In the genomic region with DNA sequence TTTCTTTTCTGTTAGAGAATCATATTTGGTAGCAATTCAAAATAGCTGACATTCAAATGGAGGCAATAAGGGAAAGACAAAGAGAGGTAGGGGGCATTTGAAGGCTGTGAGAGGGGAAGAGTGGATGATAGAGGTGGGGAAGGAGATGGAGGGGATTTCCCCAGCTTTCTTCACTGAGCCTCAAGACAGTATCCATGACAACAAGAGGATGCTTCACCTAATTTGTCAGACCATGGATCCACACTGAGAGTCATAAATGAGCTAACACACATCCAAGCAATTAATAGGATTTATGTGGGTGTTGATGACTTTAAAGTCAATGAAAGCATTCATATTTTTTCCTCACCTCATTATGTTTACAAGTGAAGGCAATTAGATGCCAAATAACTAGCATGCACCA, we compare ENCODE assay signal across 21 mouse cellular contexts.
DNase-seq lines count a peak whose midpoint lies in the region; ATAC-seq and TF ChIP-seq lines count a peak whose summit lies in the region.
"Had no signal": no experiment of that assay in that cellular context is flagged by ENCODE, and none has a peak within 500 bp of the region (broad histone marks: within the 10 kb centered on the region; RNA-seq: fewer than 3 reads in every experiment).

No protein-coding gene starts in this region.

- dilution Hi-C loops in CH12.LX (cut with MboI; ENCODE audit: extremely low pct_ligation_motif_present, extremely low pct_unique_long_range_greater_than_20kb, low sequenced_read_pairs), result no loop called here

- TF ChIP-seq CTCF in hindbrain, postnatal 0 days (IDR thresholded peaks at IDR 0.05; ENCODE audit: low read depth), result no peak
- TF ChIP-seq CTCF in CH12.LX (conservative IDR thresholded peaks at IDR 0.05 in 1 of 2, IDR thresholded peaks at IDR 0.05 in 1 of 2; ENCODE audit: low read depth in 2 of 2, low read length in 2 of 2), result no peak
- TF ChIP-seq CTCF in lung, postnatal 0 days (IDR thresholded peaks at IDR 0.05), result no peak

- no peak for TF ChIP-seq RAD21 in CH12.LX (IDR thresholded peaks at IDR 0.05; ENCODE audit: low read depth, low read length)

- 0 out of 2 replicates have a peak, but pooled peaks have one; percentile 51 for ATAC-seq in forebrain, embryonic 11.5 days (replicated peaks; ENCODE audit: low FRiP score)
- ATAC-seq in forebrain, embryonic 15.5 days (replicated peaks), result no peak
- ATAC-seq in hindbrain, embryonic 14.5 days (ENCODE audit: low FRiP score), result peak; percentile 57; the same call in 1 of the 2 replicates
- no peak for ATAC-seq in hindbrain, postnatal 0 days
- ATAC-seq in neural tube, embryonic 15.5 days (ENCODE audit: low FRiP score), result peak; percentile 53; the same call in 1 of the 2 replicates
- ATAC-seq in lung, postnatal 0 days, result no peak
- ATAC-seq: CD4-positive, CD25-positive, alpha-beta regulatory T cell, adult 4 months; forebrain, embryonic 16.5 days had no signal

- no peak overlapping the region for H3K4me2 ChIP-seq in forebrain, embryonic 11.5 days (ENCODE audit: low read depth, low read length, severe bottlenecking)
- no peak overlapping the region for H3K4me2 ChIP-seq in forebrain, embryonic 15.5 days (replicated peaks)
- H3K4me2 ChIP-seq in hindbrain, embryonic 14.5 days (replicated peaks), result no peak overlapping the region
- H3K4me2 ChIP-seq in hindbrain, postnatal 0 days (ENCODE audit: low read depth, low read length), result no peak overlapping the region
- H3K4me2 ChIP-seq in CH12.LX (ENCODE audit: insufficient read depth, low read depth, poor library complexity, severe bottlenecking), result no peak overlapping the region
- no peak overlapping the region for H3K4me2 ChIP-seq in neural tube, embryonic 15.5 days
- H3K4me2 ChIP-seq in lung, postnatal 0 days (replicated peaks; ENCODE audit: low read depth, low read length), result no peak overlapping the region
- H3K4me2 ChIP-seq: embryonic facial prominence, embryonic 13.5 days; heart, embryonic 11.5 days; heart, embryonic 15.5 days had no signal

- TF ChIP-seq EP300 in CH12.LX (IDR thresholded peaks at IDR 0.05; ENCODE audit: low read length), result no peak
- no peak for TF ChIP-seq EP300 in lung, postnatal 0 days (IDR thresholded peaks at IDR 0.05)

- H3K9ac ChIP-seq in forebrain, embryonic 11.5 days (ENCODE audit: low read length), result no peak overlapping the region
- no peak overlapping the region for H3K9ac ChIP-seq in forebrain, embryonic 15.5 days (replicated peaks)
- H3K9ac ChIP-seq in hindbrain, embryonic 14.5 days, result no peak overlapping the region
- H3K9ac ChIP-seq in hindbrain, postnatal 0 days (replicated peaks; ENCODE audit: low read length), result no peak overlapping the region
- H3K9ac ChIP-seq in CH12.LX (ENCODE audit: insufficient read depth, low read depth), result no peak overlapping the region
- H3K9ac ChIP-seq in neural tube, embryonic 15.5 days (replicated peaks), result no peak overlapping the region
- no peak overlapping the region for H3K9ac ChIP-seq in lung, postnatal 0 days (replicated peaks; ENCODE audit: low read depth)
- H3K9ac ChIP-seq: embryonic facial prominence, embryonic 13.5 days; heart, embryonic 15.5 days had no signal

- no peak overlapping the region for H3K4me3 ChIP-seq in forebrain, embryonic 11.5 days (ENCODE audit: low read depth, low read length)
- no peak overlapping the region for H3K4me3 ChIP-seq in forebrain, embryonic 15.5 days
- no peak overlapping the region for H3K4me3 ChIP-seq in hindbrain, embryonic 14.5 days (replicated peaks; ENCODE audit: low read length)
- no peak overlapping the region for H3K4me3 ChIP-seq in hindbrain, postnatal 0 days (ENCODE audit: low read length)
- H3K4me3 ChIP-seq in CH12.LX (replicated peaks in 1 of 3; ENCODE audit: low read depth in 2 of 3, low read length in 2 of 3, poor library complexity in 1 of 3), result no peak overlapping the region
- no peak overlapping the region for H3K4me3 ChIP-seq in neural tube, embryonic 15.5 days (replicated peaks)
- no peak overlapping the region for H3K4me3 ChIP-seq in lung, postnatal 0 days (ENCODE audit: low read depth, low read length)
- H3K4me3 ChIP-seq: embryonic facial prominence, embryonic 13.5 days; heart, adult 2 months; heart, embryonic 15.5 days had no signal

- H3K79me2 ChIP-seq in CH12.LX (replicated peaks; ENCODE audit: control insufficient read depth, extremely low read depth, insufficient read depth, poor library complexity, severe bottlenecking), result no peaks in the 10 kb centered on the region

- H3K4me1 ChIP-seq in forebrain, embryonic 11.5 days (replicated peaks; ENCODE audit: control insufficient read depth, insufficient read depth, low read length), result no peaks in the 10 kb centered on the region
- H3K4me1 ChIP-seq in forebrain, embryonic 15.5 days, result no peaks in the 10 kb centered on the region
- 0 out of 2 replicates have a peak, but pooled peaks cover 2% of the 10 kb centered on the region for H3K4me1 ChIP-seq in hindbrain, embryonic 14.5 days (replicated peaks; ENCODE audit: control insufficient read depth, insufficient read depth, low read length)
- H3K4me1 ChIP-seq in hindbrain, postnatal 0 days (ENCODE audit: insufficient read depth, low read length), result no peaks in the 10 kb centered on the region
- H3K4me1 ChIP-seq in CH12.LX (ENCODE audit: control insufficient read depth in 1 of 2, insufficient read depth in 2 of 2), result peaks cover 0 to 6% of the 10 kb centered on the region in 2 experiments; a peak in 1 of 4 replicates
- H3K4me1 ChIP-seq in neural tube, embryonic 15.5 days, result no peaks in the 10 kb centered on the region
- H3K4me1 ChIP-seq in lung, postnatal 0 days (ENCODE audit: insufficient read depth, low read depth, low read length), result no peaks in the 10 kb centered on the region
- H3K4me1 ChIP-seq: embryonic facial prominence, embryonic 13.5 days; heart, embryonic 15.5 days had no signal

- no peaks in the 10 kb centered on the region for H3K27me3 ChIP-seq in forebrain, embryonic 11.5 days (ENCODE audit: control insufficient read depth, insufficient read depth, low read length)
- no peaks in the 10 kb centered on the region for H3K27me3 ChIP-seq in forebrain, embryonic 15.5 days
- no peaks in the 10 kb centered on the region for H3K27me3 ChIP-seq in hindbrain, embryonic 14.5 days (ENCODE audit: control insufficient read depth, insufficient read depth, low read length)
- no peaks in the 10 kb centered on the region for H3K27me3 ChIP-seq in hindbrain, postnatal 0 days (ENCODE audit: insufficient read depth, low read length)
- no peaks in the 10 kb centered on the region for H3K27me3 ChIP-seq in CH12.LX (replicated peaks)
- H3K27me3 ChIP-seq in neural tube, embryonic 15.5 days (replicated peaks), result no peaks in the 10 kb centered on the region
- H3K27me3 ChIP-seq in lung, postnatal 0 days (replicated peaks; ENCODE audit: insufficient read depth, low read length), result no peaks in the 10 kb centered on the region
- H3K27me3 ChIP-seq: embryonic facial prominence, embryonic 13.5 days; heart, embryonic 15.5 days had no signal

- no peak overlapping the region for H3K27ac ChIP-seq in forebrain, embryonic 11.5 days (ENCODE audit: low read depth, low read length)
- no peak overlapping the region for H3K27ac ChIP-seq in forebrain, embryonic 15.5 days (replicated peaks)
- no peak overlapping the region for H3K27ac ChIP-seq in hindbrain, embryonic 14.5 days
- H3K27ac ChIP-seq in hindbrain, postnatal 0 days, result no peak overlapping the region
- H3K27ac ChIP-seq in CH12.LX (ENCODE audit: insufficient read depth, low read depth), result no peak overlapping the region
- no peak overlapping the region for H3K27ac ChIP-seq in neural tube, embryonic 15.5 days (replicated peaks)
- H3K27ac ChIP-seq in lung, postnatal 0 days (ENCODE audit: low read length), result no peak overlapping the region
- H3K27ac ChIP-seq: embryonic facial prominence, embryonic 13.5 days; heart, adult 2 months; heart, embryonic 15.5 days had no signal

- in situ Hi-C loops in CH12.LX (cut with MboI; ENCODE audit: low pct_ligation_motif_present, low pct_unique_long_range_greater_than_20kb, low sequenced_read_pairs), result no loop called here

- TF ChIP-seq POLR2A in CH12.LX (IDR thresholded peaks at IDR 0.05; ENCODE audit: low read depth, low read length), result no peak

- no peaks in the 10 kb centered on the region for H3K9me3 ChIP-seq in forebrain, embryonic 11.5 days (ENCODE audit: control insufficient read depth, low read length)
- H3K9me3 ChIP-seq in forebrain, embryonic 15.5 days, result no peaks in the 10 kb centered on the region
- H3K9me3 ChIP-seq in hindbrain, embryonic 14.5 days (ENCODE audit: control insufficient read depth, low read length), result no peaks in the 10 kb centered on the region
- H3K9me3 ChIP-seq in hindbrain, postnatal 0 days (ENCODE audit: low read length), result no peaks in the 10 kb centered on the region
- no peaks in the 10 kb centered on the region for H3K9me3 ChIP-seq in CH12.LX (replicated peaks; ENCODE audit: low read length)
- no peaks in the 10 kb centered on the region for H3K9me3 ChIP-seq in neural tube, embryonic 15.5 days (replicated peaks)
- H3K9me3 ChIP-seq in lung, postnatal 0 days (ENCODE audit: low read length), result no peaks in the 10 kb centered on the region
- H3K9me3 ChIP-seq: embryonic facial prominence, embryonic 13.5 days; heart, embryonic 15.5 days had no signal

- DNase-seq in forebrain, embryonic 11.5 days (ENCODE audit: low spot score), result no peak
- DNase-seq in hindbrain, embryonic 14.5 days (ENCODE audit: low spot score), result no peak
- DNase-seq in hindbrain, postnatal 0 days (ENCODE audit: low spot score), result no peak
- peak; percentile 12 for DNase-seq in CH12.LX (ENCODE audit: extremely low read depth)
- DNase-seq in lung, postnatal 0 days (ENCODE audit: low spot score), result no peak
- DNase-seq: adrenal gland, postnatal 10 days; B cell, adult 2 months; cerebellum, adult 11-12 months; cerebellum, adult 9-10 months; cerebellum, postnatal 36 days; gastrocnemius, postnatal 10 days; heart, adult 2 months; heart, postnatal 14 days; kidney, adult 11 months had no signal

- H3K36me3 ChIP-seq in forebrain, embryonic 11.5 days (ENCODE audit: control insufficient read depth, insufficient read depth, low read length), result no peaks in the 10 kb centered on the region
- H3K36me3 ChIP-seq in forebrain, embryonic 15.5 days, result no peaks in the 10 kb centered on the region
- H3K36me3 ChIP-seq in hindbrain, embryonic 14.5 days (replicated peaks; ENCODE audit: control insufficient read depth, insufficient read depth), result no peaks in the 10 kb centered on the region
- no peaks in the 10 kb centered on the region for H3K36me3 ChIP-seq in hindbrain, postnatal 0 days (ENCODE audit: insufficient read depth, low read length)
- no peaks in the 10 kb centered on the region for H3K36me3 ChIP-seq in CH12.LX (replicated peaks in 1 of 2; ENCODE audit: control insufficient read depth in 1 of 2, insufficient read depth in 1 of 2, low read length in 1 of 2)
- no peaks in the 10 kb centered on the region for H3K36me3 ChIP-seq in neural tube, embryonic 15.5 days
- no peaks in the 10 kb centered on the region for H3K36me3 ChIP-seq in lung, postnatal 0 days (ENCODE audit: insufficient read depth, low read length)
- H3K36me3 ChIP-seq: embryonic facial prominence, embryonic 13.5 days; heart, embryonic 15.5 days had no signal

TF ChIP-seq in CH12.LX, 34 proteins besides CTCF, POLR2A, EP300 and RAD21 (continues in another document):
- TF ChIP-seq MEF2A (IDR thresholded peaks at IDR 0.05; ENCODE audit: borderline replicate concordance, low read depth, low read length), result no peak
- no peak for TF ChIP-seq RCOR1 (conservative IDR thresholded peaks at IDR 0.05; ENCODE audit: low read depth, low read length)
- no peak for TF ChIP-seq CHD1 (IDR thresholded peaks at IDR 0.05; ENCODE audit: low read depth, low read length)
- no peak for TF ChIP-seq IRF4 (IDR thresholded peaks at IDR 0.05; ENCODE audit: low read depth, low read length)

Comparison
In these comparisons a context has a peak if more than half of its experiments do, and no peak if none do; other contexts are left out.
1. ATAC-seq: peak in forebrain, embryonic 11.5 days (single experiment), hindbrain, embryonic 14.5 days (single experiment) and neural tube, embryonic 15.5 days (single experiment); none in forebrain, embryonic 15.5 days (single experiment), hindbrain, postnatal 0 days (single experiment) and lung, postnatal 0 days (single experiment).